Mouse (Mus musculus) midbrain, embryonic 13.5 days (tissue): ENCODE measurements around the gene Pdzd2. TPM values are rescaled to one million over a fixed set of nuclear protein-coding genes. Genes with fewer than 3 reads are reported as not detected.

Source experiments
- ATAC-seq: fragments of 200-750 bp; cut with Nextera tagmentation; 2 replicates; pipeline ENCODE4 v1.8.0; 2017; ENCODE audit warnings: mild to moderate bottlenecking, moderate TSS enrichment, moderate library complexity
- H3K27ac ChIP-seq: fragments of 300-500 bp; sonication (generic); 2 replicates; pipeline ENCODE4 v1.5.1; 2015; ENCODE audit warnings: inconsistent platforms, mild to moderate bottlenecking, moderate library complexity
- H3K27me3 ChIP-seq: fragments of 300-500 bp; sonication (generic); 2 replicates; pipeline ENCODE4 v1.6.1; 2015; ENCODE audit warnings: mild to moderate bottlenecking, inconsistent platforms
- H3K36me3 ChIP-seq: fragments of 300-500 bp; sonication (generic); 2 replicates; pipeline ENCODE4 v1.6.1; 2015; ENCODE audit warnings: mild to moderate bottlenecking, inconsistent platforms
- H3K4me1 ChIP-seq: fragments of 300-500 bp; sonication (generic); replicated peaks from 2 replicates; pipeline ENCODE4 v1.6.1; 2015; ENCODE audit warnings: inconsistent platforms
- H3K4me2 ChIP-seq: fragments of 300-500 bp; sonication (generic); replicated peaks from 2 replicates; pipeline ENCODE4 v1.6.1; 2015; ENCODE audit warnings: moderate library complexity, mild to moderate bottlenecking, inconsistent platforms
- H3K4me3 ChIP-seq: fragments of 300-500 bp; sonication (generic); replicated peaks from 2 replicates; pipeline ENCODE4 v1.5.1; 2015; ENCODE audit warnings: mild to moderate bottlenecking, inconsistent platforms
- H3K9ac ChIP-seq: fragments of 300-500 bp; sonication (generic); replicated peaks from 2 replicates; pipeline ENCODE4 v1.6.1; 2015; ENCODE audit warnings: mild to moderate bottlenecking, inconsistent platforms
- H3K9me3 ChIP-seq: fragments of 300-500 bp; sonication (generic); 2 replicates; pipeline ENCODE4 v1.6.1; 2016; ENCODE audit warnings: mild to moderate bottlenecking, inconsistent platforms
- WGBS: fragments of 180-500 bp; shearing (Covaris S2); methylation state at CpG from one replicate; pipeline ENCODE4 v1.1.7; 2015; 5-methylcytosine and 5-hydroxymethylcytosine counted together
- polyA plus RNA-seq: library from polyadenylated mRNA; unstranded; fragments of >200 nt; fragmentation: Nextera tagmentation; extraction: Ambion mirVana; gene quantifications from 2 replicates; pipeline ENCODE4 v1.2.1, GENCODE M21; 2015

Pdzd2 gene
- polyA plus RNA-seq, 1 experiment from 2014 or later: 9.7 TPM

GRCm38 (mm10) chr15:12450790-12451189 lies 288.9 kb downstream of the Pdzd2 start:
- H3K9me3 ChIP-seq: no peaks in the 10 kb centered on the region
- no peak for ATAC-seq
- no peak overlapping the region for H3K4me2 ChIP-seq
- no peaks in the 10 kb centered on the region for H3K27me3 ChIP-seq
- H3K4me1 ChIP-seq: peaks cover 5% of the 10 kb centered on the region; the same call in 1 of the 2 replicates
- no peak overlapping the region for H3K4me3 ChIP-seq
- H3K36me3 ChIP-seq: no peaks in the 10 kb centered on the region
- no peak overlapping the region for H3K9ac ChIP-seq
- WGBS: 93% methylated on average over 6 of the region's 6 CpGs
- H3K27ac ChIP-seq: no peak overlapping the region; the same call in 1 of the 2 replicates

DNA sequence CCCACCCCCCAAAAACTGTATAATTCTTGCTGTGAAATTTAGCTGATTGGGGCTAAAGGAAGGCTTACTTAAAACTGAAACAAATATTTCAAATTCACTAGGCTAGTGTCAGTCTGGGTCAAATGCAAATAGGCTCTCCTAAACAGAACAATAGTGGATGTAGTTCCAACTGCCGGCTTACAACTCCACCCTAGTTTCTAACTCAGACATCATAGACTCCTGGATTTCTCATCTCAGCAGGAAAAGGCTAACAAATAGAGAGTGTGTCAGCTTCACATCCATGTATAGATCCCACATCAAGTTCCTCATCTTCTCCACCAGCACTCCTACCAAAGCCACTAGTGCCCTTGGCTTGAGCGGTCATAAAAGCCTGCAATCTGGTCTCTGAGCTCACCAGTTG lies 290.4 kb downstream of the Pdzd2 start:
- no peak for ATAC-seq
- H3K9ac ChIP-seq: no peak overlapping the region

GRCm38 (mm10) chr15:12447021-12447434 lies 292.7 kb downstream of the Pdzd2 start:
- no peak overlapping the region for H3K4me2 ChIP-seq
- H3K27me3 ChIP-seq: no peaks in the 10 kb centered on the region
- H3K36me3 ChIP-seq: no peaks in the 10 kb centered on the region
- no peak overlapping the region for H3K4me3 ChIP-seq
- no peaks in the 10 kb centered on the region for H3K9me3 ChIP-seq
- WGBS: 87% methylated on average over 10 of the region's 10 CpGs
- 0 out of 2 replicates have a peak, but pooled peaks cover 4% of the 10 kb centered on the region for H3K4me1 ChIP-seq
- H3K27ac ChIP-seq: no peak overlapping the region
- ATAC-seq: no peak
- no peak overlapping the region for H3K9ac ChIP-seq

More for the DNA sequence above, 290.4 kb downstream of the Pdzd2 start:
- H3K4me1 ChIP-seq: peaks cover 9% of the 10 kb centered on the region; the same call in 1 of the 2 replicates
- H3K9me3 ChIP-seq: no peaks in the 10 kb centered on the region
- no peak overlapping the region for H3K4me2 ChIP-seq
- H3K27ac ChIP-seq: no peak overlapping the region
- no peak overlapping the region for H3K4me3 ChIP-seq
- no peaks in the 10 kb centered on the region for H3K36me3 ChIP-seq
- 66% methylated on average over 2 of the region's 2 CpGs for WGBS
- no peaks in the 10 kb centered on the region for H3K27me3 ChIP-seq

GRCm38 (mm10) chr15:12444551-12444950 lies 295.2 kb downstream of the Pdzd2 start:
- no peaks in the 10 kb centered on the region for H3K36me3 ChIP-seq
- H3K27ac ChIP-seq: no peak overlapping the region
- no peaks in the 10 kb centered on the region for H3K9me3 ChIP-seq
- no peak for ATAC-seq
- 0 out of 2 replicates have a peak, but pooled peaks cover 4% of the 10 kb centered on the region for H3K4me1 ChIP-seq
- no peaks in the 10 kb centered on the region for H3K27me3 ChIP-seq
- H3K4me3 ChIP-seq: no peak overlapping the region
- WGBS: 71% methylated on average over 5 of the region's 5 CpGs
- no peak overlapping the region for H3K9ac ChIP-seq
- H3K4me2 ChIP-seq: no peak overlapping the region

- no peak for ATAC-seq
- H3K4me3 ChIP-seq: no peak overlapping the region
- peaks cover 3% of the 10 kb centered on the region; the same call in 1 of the 2 replicates for H3K4me1 ChIP-seq
- WGBS: 66% methylated on average over 6 of the region's 6 CpGs
- no peak overlapping the region for H3K4me2 ChIP-seq
- no peak overlapping the region for H3K27ac ChIP-seq
- no peaks in the 10 kb centered on the region for H3K27me3 ChIP-seq
- H3K9ac ChIP-seq: no peak overlapping the region
- no peaks in the 10 kb centered on the region for H3K9me3 ChIP-seq
- no peaks in the 10 kb centered on the region for H3K36me3 ChIP-seq
Observed at GRCm38 (mm10) chr15:12439351-12439751, 300.4 kb downstream of the Pdzd2 start.

DNA sequence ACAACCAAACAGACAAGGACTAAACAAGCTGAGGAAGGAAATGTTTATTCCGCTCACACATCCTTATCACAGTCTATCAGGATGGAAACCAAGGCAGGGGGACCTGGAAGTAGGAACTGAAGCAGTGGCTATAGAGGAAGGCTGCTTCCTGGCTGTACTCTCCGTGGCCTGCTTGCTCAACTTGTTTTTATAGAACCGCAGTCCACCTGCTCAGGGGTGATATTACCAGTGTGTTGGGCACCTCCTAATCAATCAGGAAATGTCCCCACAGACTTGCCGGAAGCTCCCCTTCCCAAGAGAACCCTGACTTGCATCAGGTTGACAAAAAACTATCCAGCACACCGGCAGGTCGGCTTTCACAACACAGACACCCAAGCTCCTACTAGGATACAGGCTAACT lies 301.0 kb downstream of the Pdzd2 start:
- 90% methylated on average over 6 of the region's 6 CpGs for WGBS
- peaks cover 3% of the 10 kb centered on the region; the same call in 1 of the 2 replicates for H3K4me1 ChIP-seq
- no peak overlapping the region for H3K4me3 ChIP-seq
- H3K4me2 ChIP-seq: no peak overlapping the region
- no peaks in the 10 kb centered on the region for H3K36me3 ChIP-seq
- ATAC-seq: no peak
- H3K9me3 ChIP-seq: no peaks in the 10 kb centered on the region
- H3K27ac ChIP-seq: no peak overlapping the region
- no peaks in the 10 kb centered on the region for H3K27me3 ChIP-seq
- no peak overlapping the region for H3K9ac ChIP-seq

DNA sequence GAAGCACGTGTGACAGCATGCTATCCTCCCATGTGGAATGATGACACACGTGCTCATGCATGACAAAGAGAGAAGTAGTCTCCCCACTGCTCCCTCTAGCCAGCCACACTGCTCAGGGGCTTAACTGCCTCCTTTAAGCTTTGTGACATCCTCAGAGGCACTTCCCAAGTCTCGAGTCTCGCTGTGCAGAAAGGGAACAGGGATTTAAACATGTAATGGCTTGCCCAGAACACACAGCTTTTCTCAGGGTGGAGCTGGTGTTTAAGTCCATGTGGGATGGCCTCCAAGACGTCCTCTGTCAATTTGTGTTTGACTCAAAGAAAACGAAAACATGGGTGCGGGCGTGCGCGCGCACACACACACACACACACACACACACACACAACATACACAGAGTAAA lies 301.6 kb downstream of the Pdzd2 start:
- WGBS: 81% methylated on average over 11 of the region's 11 CpGs
- no peak overlapping the region for H3K4me2 ChIP-seq

GRCm38 (mm10) chr15:12435910-12436309 lies 303.8 kb downstream of the Pdzd2 start:
- WGBS: 84% methylated on average over 8 of the region's 8 CpGs
- Histone ChIP-seq H3K9ac (no peak overlapping the region), H3K36me3 (no peaks in the 10 kb centered on the region), H3K4me1 (peaks cover 3% of the 10 kb centered on the region; the same call in 1 of the 2 replicates), H3K9me3 (no peaks in the 10 kb centered on the region), H3K4me2 (no peak overlapping the region), H3K27me3 (no peaks in the 10 kb centered on the region), H3K4me3 (no peak overlapping the region), H3K27ac (no peak overlapping the region)
- ATAC-seq: no peak

More for the DNA sequence above, 301.6 kb downstream of the Pdzd2 start:
- ATAC-seq: no peak
- Histone ChIP-seq H3K9ac (no peak overlapping the region), H3K27ac (no peak overlapping the region), H3K4me3 (no peak overlapping the region), H3K27me3 (no peaks in the 10 kb centered on the region), H3K9me3 (no peaks in the 10 kb centered on the region), H3K4me1 (peaks cover 3% of the 10 kb centered on the region; the same call in 1 of the 2 replicates), H3K36me3 (no peaks in the 10 kb centered on the region)

- WGBS: 82% methylated on average over 19 of the region's 19 CpGs
- H3K4me3 ChIP-seq: no peak overlapping the region
- no peaks in the 10 kb centered on the region for H3K9me3 ChIP-seq
Observed at GRCm38 (mm10) chr15:12433893-12434599, 305.7 kb downstream of the Pdzd2 start.

GRCm38 (mm10) chr15:12432879-12433278 lies 306.8 kb downstream of the Pdzd2 start:
- Histone ChIP-seq H3K36me3 (no peaks in the 10 kb centered on the region), H3K9me3 (no peaks in the 10 kb centered on the region), H3K4me1 (no peaks in the 10 kb centered on the region), H3K27ac (no peak overlapping the region), H3K4me2 (no peak overlapping the region), H3K4me3 (no peak overlapping the region), H3K9ac (no peak overlapping the region), H3K27me3 (no peaks in the 10 kb centered on the region)
- no peak for ATAC-seq

More at GRCm38 (mm10) chr15:12433893-12434599, 305.7 kb downstream of the Pdzd2 start:
- Histone ChIP-seq H3K27me3 (no peaks in the 10 kb centered on the region), H3K4me2 (no peak overlapping the region), H3K9ac (no peak overlapping the region), H3K36me3 (no peaks in the 10 kb centered on the region), H3K4me1 (peaks cover 3% of the 10 kb centered on the region; the same call in 1 of the 2 replicates), H3K27ac (no peak overlapping the region)
- ATAC-seq: no peak

DNA sequence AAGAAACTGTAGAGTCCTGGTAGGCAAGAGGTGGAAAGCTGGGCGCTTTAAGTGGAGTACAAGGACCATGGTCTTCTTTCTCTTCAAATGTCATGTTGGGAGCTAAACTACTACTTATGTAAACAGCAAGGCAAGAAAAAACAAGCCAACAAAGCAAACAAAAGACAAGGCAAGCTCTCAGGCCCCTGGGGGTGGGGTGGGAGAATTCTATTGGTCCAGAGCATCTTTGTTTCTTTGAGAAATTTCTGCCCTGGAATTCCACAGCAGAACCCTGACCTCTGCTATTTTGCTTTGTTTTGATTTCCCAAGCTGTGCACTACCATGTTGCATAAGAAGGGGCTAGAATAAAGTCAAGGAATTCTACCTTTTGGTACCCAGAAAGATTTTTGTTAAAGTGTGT lies 307.4 kb downstream of the Pdzd2 start:
- 77% methylated on average over 1 of the region's 1 CpGs for WGBS

DNA sequence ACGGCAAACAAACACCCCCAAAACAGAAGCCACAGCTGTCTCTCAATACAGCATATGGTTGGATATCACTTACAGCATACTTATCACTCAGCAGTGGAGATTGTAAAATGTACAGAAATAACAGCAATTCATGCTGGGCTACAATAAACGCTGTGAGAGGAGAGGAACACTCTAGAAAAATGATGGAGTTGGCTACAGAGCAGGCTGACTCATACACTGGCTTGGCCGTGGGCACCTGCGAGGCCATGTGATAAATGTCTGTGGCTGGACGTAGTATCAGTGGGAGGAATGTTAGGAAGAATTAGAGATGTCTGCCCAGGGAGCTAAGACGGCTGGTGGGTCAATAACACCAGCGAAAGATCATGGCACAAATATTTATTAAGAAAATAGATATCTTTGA lies 308.0 kb downstream of the Pdzd2 start:
- no peaks in the 10 kb centered on the region for H3K36me3 ChIP-seq

More for the DNA sequence above, 307.4 kb downstream of the Pdzd2 start:
- no peak overlapping the region for H3K9ac ChIP-seq
- H3K36me3 ChIP-seq: no peaks in the 10 kb centered on the region
- no peaks in the 10 kb centered on the region for H3K4me1 ChIP-seq
- H3K9me3 ChIP-seq: no peaks in the 10 kb centered on the region
- ATAC-seq: no peak
- H3K27ac ChIP-seq: no peak overlapping the region
- no peak overlapping the region for H3K4me3 ChIP-seq
- no peaks in the 10 kb centered on the region for H3K27me3 ChIP-seq
- H3K4me2 ChIP-seq: no peak overlapping the region

More for the DNA sequence above, 308.0 kb downstream of the Pdzd2 start:
- no peaks in the 10 kb centered on the region for H3K4me1 ChIP-seq
- H3K4me3 ChIP-seq: no peak overlapping the region
- H3K9ac ChIP-seq: no peak overlapping the region
- H3K9me3 ChIP-seq: no peaks in the 10 kb centered on the region
- H3K27ac ChIP-seq: no peak overlapping the region
- no peak for ATAC-seq
- H3K27me3 ChIP-seq: no peaks in the 10 kb centered on the region
- 84% methylated on average over 7 of the region's 7 CpGs for WGBS
- no peak overlapping the region for H3K4me2 ChIP-seq
